Mouse (Mus musculus) hindbrain, embryonic 10.5 days (tissue): Measurements from ENCODE around the gene Lonrf2. TPM values are rescaled to one million over a fixed set of nuclear protein-coding genes. Genes with fewer than 3 reads are reported as not detected.
A peak's percentile ranks its signal among the peaks of the same experiment; 100 is the strongest.

Experiments
- DNase-seq: peaks from one replicate; pipeline ENCODE4 v3.0.0-alpha.2; 2017; ENCODE audit warnings: low spot score
- H3K27ac ChIP-seq: fragments of 300-500 bp; sonication (generic); 2 replicates; pipeline ENCODE4 v1.5.1; 2016; ENCODE audit warnings: mild to moderate bottlenecking, moderate library complexity
- H3K27me3 ChIP-seq: fragments of 300-500 bp; sonication (generic); 2 replicates; pipeline ENCODE4 v1.6.1; 2016; ENCODE audit warnings: mild to moderate bottlenecking; ENCODE audit not compliant: poor library complexity, insufficient read depth, severe bottlenecking
- H3K36me3 ChIP-seq: fragments of 300-500 bp; sonication (generic); 2 replicates; pipeline ENCODE4 v1.6.1; 2016; ENCODE audit warnings: mild to moderate bottlenecking, moderate library complexity
- H3K4me1 ChIP-seq: fragments of 300-500 bp; sonication (generic); replicated peaks from 2 replicates; pipeline ENCODE4 v1.6.1; 2016; ENCODE audit warnings: mild to moderate bottlenecking
- H3K4me3 ChIP-seq: fragments of 300-500 bp; sonication (generic); 2 replicates; pipeline ENCODE4 v1.5.1; 2016; ENCODE audit warnings: mild to moderate bottlenecking, moderate library complexity
- H3K9me3 ChIP-seq: fragments of 300-500 bp; sonication (generic); 2 replicates; pipeline ENCODE4 v1.6.1; 2016; ENCODE audit warnings: mild to moderate bottlenecking, moderate library complexity
- WGBS: fragments of 180-500 bp; shearing (Covaris S2); methylation state at CpG from one replicate; pipeline ENCODE4 v1.1.7; 2016; 5-methylcytosine and 5-hydroxymethylcytosine counted together
- polyA plus RNA-seq: library from polyadenylated mRNA; unstranded; fragments of >200 nt; fragmentation: Nextera tagmentation; extraction: Ambion mirVana; gene quantifications from 2 replicates; pipeline ENCODE4 v1.2.1, GENCODE M21; 2016

Gene Lonrf2
- polyA plus RNA-seq, 1 experiment from 2014 or later, result 1.9 TPM

GRCm38 (mm10) chr1:38860867-38861524 is 24.5 kb upstream of the Lonrf2 start:
- WGBS, result 90% methylated on average over 9 of the region's 9 CpGs
- DNase-seq, result no peak
- Histone ChIP-seq H3K4me1 (no peaks in the 10 kb centered on the region), H3K9me3 (no peaks in the 10 kb centered on the region), H3K36me3 (peaks cover 17% of the 10 kb centered on the region), H3K4me3 (no peak overlapping the region), H3K27ac (no peak overlapping the region), H3K27me3 (no peaks in the 10 kb centered on the region)

- DNase-seq, result no peak
- Histone ChIP-seq H3K9me3 (no peaks in the 10 kb centered on the region), H3K4me3 (no peak overlapping the region), H3K27me3 (peaks cover 7% of the 10 kb centered on the region), H3K4me1 (no peaks in the 10 kb centered on the region), H3K27ac (no peak overlapping the region), H3K36me3 (peaks cover 11% of the 10 kb centered on the region)
- 87% methylated on average over 5 of the region's 5 CpGs for WGBS
These were observed 23.7 kb upstream of the Lonrf2 start for GRCm38 (mm10) chr1:38860207-38860606.

GRCm38 (mm10) chr1:38856196-38856595 is 19.7 kb upstream of the Lonrf2 start:
- Histone ChIP-seq H3K4me3 (no peak overlapping the region), H3K27ac (no peak overlapping the region), H3K27me3 (peaks cover 35% of the 10 kb centered on the region), H3K9me3 (no peaks in the 10 kb centered on the region), H3K4me1 (no peaks in the 10 kb centered on the region), H3K36me3 (no peaks in the 10 kb centered on the region)
- WGBS, result 13% methylated on average over 3 of the region's 3 CpGs
- DNase-seq, result peak; percentile 76

- peaks cover 52% of the 10 kb centered on the region for H3K27me3 ChIP-seq
- DNase-seq, result no peak
- no peaks in the 10 kb centered on the region for H3K9me3 ChIP-seq
- H3K36me3 ChIP-seq, result no peaks in the 10 kb centered on the region
- H3K27ac ChIP-seq, result no peak overlapping the region
- peaks cover 23% of the 10 kb centered on the region for H3K4me1 ChIP-seq
- 75% methylated on average over 2 of the region's 2 CpGs for WGBS
- H3K4me3 ChIP-seq, result no peak overlapping the region
These were observed 15.7 kb upstream of the Lonrf2 start for GRCm38 (mm10) chr1:38852250-38852649.

- Histone ChIP-seq H3K9me3 (no peaks in the 10 kb centered on the region), H3K27me3 (peaks cover 59% of the 10 kb centered on the region), H3K27ac (no peak overlapping the region), H3K4me1 (peaks cover 28% of the 10 kb centered on the region), H3K36me3 (no peaks in the 10 kb centered on the region), H3K4me3 (no peak overlapping the region)
- WGBS, result 88% methylated on average over 2 of the region's 2 CpGs
- DNase-seq, result no peak
These were observed 14.1 kb upstream of the Lonrf2 start for GRCm38 (mm10) chr1:38850650-38851049.

GRCm38 (mm10) chr1:38848451-38849289 is 12.2 kb upstream of the Lonrf2 start:
- Histone ChIP-seq H3K4me1 (peaks cover 28% of the 10 kb centered on the region), H3K4me3 (no peak overlapping the region), H3K27me3 (peaks cover 49% of the 10 kb centered on the region), H3K36me3 (no peaks in the 10 kb centered on the region), H3K9me3 (no peaks in the 10 kb centered on the region), H3K27ac (no peak overlapping the region)
- no peak for DNase-seq
- 39% methylated on average over 2 of the region's 2 CpGs for WGBS

GRCm38 (mm10) chr1:38847975-38848374 is 11.5 kb upstream of the Lonrf2 start:
- DNase-seq, result peak; percentile 64
- WGBS, result 26% methylated on average over 11 of the region's 11 CpGs
- H3K27me3 ChIP-seq, result peaks cover 45% of the 10 kb centered on the region
- no peaks in the 10 kb centered on the region for H3K9me3 ChIP-seq
- H3K4me1 ChIP-seq, result peaks cover 28% of the 10 kb centered on the region
- H3K27ac ChIP-seq, result peak overlapping the region; percentile 74
- peak overlapping the region; percentile 34 for H3K4me3 ChIP-seq
- no peaks in the 10 kb centered on the region for H3K36me3 ChIP-seq

- DNase-seq, result no peak
- H3K36me3 ChIP-seq, result no peaks in the 10 kb centered on the region
- peaks cover 14% of the 10 kb centered on the region for H3K4me1 ChIP-seq
- WGBS, result 64% methylated on average over 4 of the region's 4 CpGs
- no peak overlapping the region for H3K27ac ChIP-seq
- H3K4me3 ChIP-seq, result no peak overlapping the region
- no peaks in the 10 kb centered on the region for H3K9me3 ChIP-seq
- peaks cover 32% of the 10 kb centered on the region for H3K27me3 ChIP-seq
These were observed 6.8 kb upstream of the Lonrf2 start for GRCm38 (mm10) chr1:38843275-38843674.

GRCm38 (mm10) chr1:38842861-38843260 is 6.3 kb upstream of the Lonrf2 start:
- no peak for DNase-seq
- H3K27me3 ChIP-seq, result peaks cover 37% of the 10 kb centered on the region
- H3K36me3 ChIP-seq, result no peaks in the 10 kb centered on the region
- no peaks in the 10 kb centered on the region for H3K9me3 ChIP-seq
- H3K27ac ChIP-seq, result no peak overlapping the region
- 80% methylated on average over 1 of the region's 1 CpGs for WGBS
- H3K4me3 ChIP-seq, result no peak overlapping the region
- H3K4me1 ChIP-seq, result peaks cover 10% of the 10 kb centered on the region

GRCm38 (mm10) chr1:38839944-38840343 is 3.4 kb upstream of the Lonrf2 start:
- H3K27me3 ChIP-seq, result peaks cover 55% of the 10 kb centered on the region

GRCm38 (mm10) chr1:38835568-38836476 is 689 bp downstream of the Lonrf2 start:
- Histone ChIP-seq H3K36me3 (peaks cover 25% of the 10 kb centered on the region), H3K27me3 (peaks cover 54% of the 10 kb centered on the region), H3K4me1 (peaks cover 21% of the 10 kb centered on the region), H3K4me3 (peak overlapping the region; percentile 80), H3K27ac (peak overlapping the region; percentile 91), H3K9me3 (no peaks in the 10 kb centered on the region)
- DNase-seq, result peak; percentile 61
- WGBS, result 3% methylated on average over 103 of the region's 103 CpGs

More at GRCm38 (mm10) chr1:38839944-38840343, 3.4 kb upstream of the Lonrf2 start:
- H3K4me1 ChIP-seq, result peaks cover 17% of the 10 kb centered on the region
- no peaks in the 10 kb centered on the region for H3K9me3 ChIP-seq
- H3K27ac ChIP-seq, result no peak overlapping the region
- DNase-seq, result no peak
- no peak overlapping the region for H3K4me3 ChIP-seq
- no peaks in the 10 kb centered on the region for H3K36me3 ChIP-seq
- 57% methylated on average over 1 of the region's 1 CpGs for WGBS

- Histone ChIP-seq H3K27ac (no peak overlapping the region), H3K4me3 (peak overlapping the region; percentile 80), H3K9me3 (no peaks in the 10 kb centered on the region), H3K36me3 (peaks cover 25% of the 10 kb centered on the region), H3K27me3 (peaks cover 51% of the 10 kb centered on the region), H3K4me1 (peaks cover 21% of the 10 kb centered on the region)
- peak; percentile 33 for DNase-seq
- 27% methylated on average over 3 of the region's 3 CpGs for WGBS
These were observed 1.6 kb downstream of the Lonrf2 start for GRCm38 (mm10) chr1:38834899-38835298.
